Mouse (Mus musculus): ENCODE data around the gene Odf3b. TPM values are rescaled to one million over a fixed set of nuclear protein-coding genes. Genes with fewer than 3 reads are reported as not detected.

Gene Odf3b
- total RNA-seq, 2 experiments from 2014 or later = not detected

- ATAC-seq (replicated peaks; ENCODE audit: low FRiP score, poor library complexity, severe bottlenecking) = no peak
Measured at GRCm38 (mm10) chr15:89341678-89342077, 37.4 kb downstream of the Odf3b start.

- no peak for ATAC-seq (replicated peaks; ENCODE audit: low FRiP score, poor library complexity, severe bottlenecking)
Measured at GRCm38 (mm10) chr15:89340136-89340535, 38.9 kb downstream of the Odf3b start.

GRCm38 (mm10) chr15:89339696-89340095 lies 39.4 kb downstream of the Odf3b start:
- ATAC-seq (replicated peaks; ENCODE audit: low FRiP score, poor library complexity, severe bottlenecking) = no peak

GRCm38 (mm10) chr15:89336422-89336821 lies 42.7 kb downstream of the Odf3b start:
- ATAC-seq (replicated peaks; ENCODE audit: low FRiP score, poor library complexity, severe bottlenecking) = no peak

GRCm38 (mm10) chr15:89334774-89335537 lies 44.1 kb downstream of the Odf3b start:
- no peak for ATAC-seq (replicated peaks; ENCODE audit: low FRiP score, poor library complexity, severe bottlenecking)

GRCm38 (mm10) chr15:89334271-89334670 lies 44.8 kb downstream of the Odf3b start, which contains the start of gene Miox:
Gene Miox, plus strand, starts transcription at chr15:89334398.
- ATAC-seq (replicated peaks; ENCODE audit: low FRiP score, poor library complexity, severe bottlenecking) = no peak

Other genes starting within 250 kb of the Odf3b start
- gene Mapk12, start 238.6 kb downstream of the Odf3b start, total RNA-seq (2015; ENCODE audit: low replicate concordance) = not detected in 2 replicates
- gene Mapk12, start 238.6 kb downstream of the Odf3b start, total RNA-seq (2017; ENCODE audit: low replicate concordance) = 0.51 TPM in 1 of 2 replicates, not detected in the other
- gene Mapk11, start 229.7 kb downstream of the Odf3b start, total RNA-seq (2015; ENCODE audit: low replicate concordance) = 0.72 and 2.1 TPM in 2 replicates
- 0.51 TPM in 1 of 2 replicates, not detected in the other for gene Mapk11, start 229.7 kb downstream of the Odf3b start, total RNA-seq (2017; ENCODE audit: low replicate concordance)
- gene Plxnb2, start 198.5 kb downstream of the Odf3b start, total RNA-seq (2015; ENCODE audit: low replicate concordance) = 7.2 and 9.2 TPM in 2 replicates
- gene Plxnb2, start 198.5 kb downstream of the Odf3b start, total RNA-seq (2017; ENCODE audit: low replicate concordance) = 1.9 and 8.2 TPM in 2 replicates
- gene Dennd6b, start 182.8 kb downstream of the Odf3b start, total RNA-seq (2015; ENCODE audit: low replicate concordance) = 1.7 TPM in 1 of 2 replicates, not detected in the other
- gene Dennd6b, start 182.8 kb downstream of the Odf3b start, total RNA-seq (2017; ENCODE audit: low replicate concordance) = 0.76 and 1.5 TPM in 2 replicates
- gene Ppp6r2, start 167.7 kb downstream of the Odf3b start, total RNA-seq (2015; ENCODE audit: low replicate concordance) = 59.1 and 61.6 TPM in 2 replicates
- 55.4 and 79.1 TPM in 2 replicates for gene Ppp6r2, start 167.7 kb downstream of the Odf3b start, total RNA-seq (2017; ENCODE audit: low replicate concordance)
- 66.0 and 92.2 TPM in 2 replicates for gene Sbf1, start 64.0 kb downstream of the Odf3b start, total RNA-seq (2015; ENCODE audit: low replicate concordance)
- 93.9 and 115 TPM in 2 replicates for gene Sbf1, start 64.0 kb downstream of the Odf3b start, total RNA-seq (2017; ENCODE audit: low replicate concordance)
- not detected in 2 replicates for gene Adm2, start 56.6 kb downstream of the Odf3b start, total RNA-seq (2015; ENCODE audit: low replicate concordance)
- gene Adm2, start 56.6 kb downstream of the Odf3b start, total RNA-seq (2017; ENCODE audit: low replicate concordance) = not detected in 2 replicates
- not detected in 2 replicates for gene Miox, start 44.9 kb downstream of the Odf3b start, total RNA-seq (2015; ENCODE audit: low replicate concordance)
- not detected in 2 replicates for gene Miox, start 44.9 kb downstream of the Odf3b start, total RNA-seq (2017; ENCODE audit: low replicate concordance)
- gene Lmf2, start 23.6 kb downstream of the Odf3b start, total RNA-seq (2015; ENCODE audit: low replicate concordance) = 71.4 and 96.8 TPM in 2 replicates
- gene Lmf2, start 23.6 kb downstream of the Odf3b start, total RNA-seq (2017; ENCODE audit: low replicate concordance) = 63.3 and 84.0 TPM in 2 replicates
- 195 and 215 TPM in 2 replicates for gene Ncaph2, start 23.6 kb downstream of the Odf3b start, total RNA-seq (2015; ENCODE audit: low replicate concordance)
- 221 and 330 TPM in 2 replicates for gene Ncaph2, start 23.6 kb downstream of the Odf3b start, total RNA-seq (2017; ENCODE audit: low replicate concordance)
- gene Sco2, start 5.4 kb downstream of the Odf3b start, total RNA-seq (2015; ENCODE audit: low replicate concordance) = 2.9 TPM in 1 of 2 replicates, not detected in the other
- gene Sco2, start 5.4 kb downstream of the Odf3b start, total RNA-seq (2017; ENCODE audit: low replicate concordance) = 0.23 and 5.1 TPM in 2 replicates
- not detected in 2 replicates for gene Tymp, start 2.2 kb downstream of the Odf3b start, total RNA-seq (2015; ENCODE audit: low replicate concordance)
- not detected in 2 replicates for gene Tymp, start 2.2 kb downstream of the Odf3b start, total RNA-seq (2017; ENCODE audit: low replicate concordance)
- gene Klhdc7b, start 5.6 kb upstream of the Odf3b start, total RNA-seq (2015; ENCODE audit: low replicate concordance) = not detected in 2 replicates
- gene Klhdc7b, start 5.6 kb upstream of the Odf3b start, total RNA-seq (2017; ENCODE audit: low replicate concordance) = not detected in 2 replicates
- not detected in 2 replicates for gene Syce3, start 31.2 kb upstream of the Odf3b start, total RNA-seq (2015; ENCODE audit: low replicate concordance)
- not detected in 2 replicates for gene Syce3, start 31.2 kb upstream of the Odf3b start, total RNA-seq (2017; ENCODE audit: low replicate concordance)
- 6.1 TPM in 1 of 2 replicates, not detected in the other for gene Cpt1b, start 46.6 kb upstream of the Odf3b start, total RNA-seq (2015; ENCODE audit: low replicate concordance)
- 3.1 TPM in 1 of 2 replicates, not detected in the other for gene Cpt1b, start 46.6 kb upstream of the Odf3b start, total RNA-seq (2017; ENCODE audit: low replicate concordance)
- gene C730034F03Rik, start 50.3 kb upstream of the Odf3b start, total RNA-seq (2015; ENCODE audit: low replicate concordance) = 2.5 and 7.2 TPM in 2 replicates
- gene C730034F03Rik, start 50.3 kb upstream of the Odf3b start, total RNA-seq (2017; ENCODE audit: low replicate concordance) = 6.0 TPM in 1 of 2 replicates, not detected in the other
- 3.4 TPM in 1 of 2 replicates, not detected in the other for gene Gm44502, start 50.4 kb upstream of the Odf3b start, total RNA-seq (2015; ENCODE audit: low replicate concordance)
- gene Gm44502, start 50.4 kb upstream of the Odf3b start, total RNA-seq (2017; ENCODE audit: low replicate concordance) = 0.51 TPM in 1 of 2 replicates, not detected in the other
- 101 and 115 TPM in 2 replicates for gene Chkb, start 50.6 kb upstream of the Odf3b start, total RNA-seq (2015; ENCODE audit: low replicate concordance)
- gene Chkb, start 50.6 kb upstream of the Odf3b start, total RNA-seq (2017; ENCODE audit: low replicate concordance) = 44.9 and 46.9 TPM in 2 replicates
- gene Mapk8ip2, start 74.6 kb upstream of the Odf3b start, total RNA-seq (2015; ENCODE audit: low replicate concordance) = not detected in 2 replicates
- not detected in 2 replicates for gene Mapk8ip2, start 74.6 kb upstream of the Odf3b start, total RNA-seq (2017; ENCODE audit: low replicate concordance)
- gene Arsa, start 98.1 kb upstream of the Odf3b start, total RNA-seq (2015; ENCODE audit: low replicate concordance) = 2.5 and 2.9 TPM in 2 replicates
- gene Arsa, start 98.1 kb upstream of the Odf3b start, total RNA-seq (2017; ENCODE audit: low replicate concordance) = 2.1 and 3.7 TPM in 2 replicates
- gene Shank3, start 120.3 kb upstream of the Odf3b start, total RNA-seq (2015; ENCODE audit: low replicate concordance) = 0.72 TPM in 1 of 2 replicates, not detected in the other
- gene Shank3, start 120.3 kb upstream of the Odf3b start, total RNA-seq (2017; ENCODE audit: low replicate concordance) = 0.39 and 0.61 TPM in 2 replicates
- not detected in 2 replicates for gene Acr, start 189.0 kb upstream of the Odf3b start, total RNA-seq (2015; ENCODE audit: low replicate concordance)
- not detected in 2 replicates for gene Acr, start 189.0 kb upstream of the Odf3b start, total RNA-seq (2017; ENCODE audit: low replicate concordance)
- not detected in 2 replicates for gene Rabl2, start 212.6 kb upstream of the Odf3b start, total RNA-seq (2015; ENCODE audit: low replicate concordance)
- gene Rabl2, start 212.6 kb upstream of the Odf3b start, total RNA-seq (2017; ENCODE audit: low replicate concordance) = 4.4 TPM in 1 of 2 replicates, not detected in the other

All from erythroid progenitor cell, adult 5-6 weeks (primary cell).